Mouse (Mus musculus): Measurements from ENCODE around the gene Aox1. TPM values are rescaled to one million over a fixed set of nuclear protein-coding genes. Genes with fewer than 3 reads are reported as not detected.

Gene Aox1
- polyA plus RNA-seq, 1 experiment = 3.3 TPM

DNA sequence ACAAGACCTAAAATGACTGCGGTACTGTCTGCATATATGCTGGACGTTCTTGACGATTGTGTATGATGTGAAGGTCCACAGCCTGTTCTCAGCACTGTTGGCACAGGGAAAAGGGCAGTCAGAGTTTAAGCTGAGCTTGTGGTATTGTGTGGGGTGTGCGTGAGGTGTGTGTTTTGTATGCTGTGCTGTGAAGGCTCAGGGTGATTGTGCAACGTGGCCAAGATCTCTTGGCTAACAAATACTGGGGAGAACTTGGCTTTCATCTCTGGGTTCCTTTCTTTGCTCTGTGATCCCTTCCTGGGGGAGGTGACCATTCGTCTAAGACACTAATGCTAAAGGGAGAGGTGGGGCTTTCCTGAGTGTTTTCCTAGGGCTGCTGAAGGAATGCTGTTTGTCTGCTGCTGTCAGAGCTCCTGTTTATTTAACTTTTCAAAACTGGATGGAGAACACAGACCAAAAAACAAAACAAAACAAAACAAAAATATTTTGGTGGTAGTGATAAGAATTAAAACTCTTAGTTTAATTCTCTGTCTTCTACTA, 84.4 kb downstream of the Aox1 start:
- H3K27me3 ChIP-seq (ENCODE audit: control insufficient read depth, insufficient read depth, low read length) = no peaks in the 10 kb centered on the region
- no peak overlapping the region for H3K27ac ChIP-seq (ENCODE audit: control insufficient read depth, insufficient read depth, low read depth, low read length)
- H3K36me3 ChIP-seq (ENCODE audit: control insufficient read depth, insufficient read depth, low read length) = no peaks in the 10 kb centered on the region
- TF ChIP-seq POLR2A (IDR thresholded peaks at IDR 0.05; ENCODE audit: control insufficient read depth, low read depth, low read length) (no peak), CTCF (IDR thresholded peaks at IDR 0.05; ENCODE audit: control insufficient read depth, insufficient read depth, insufficient replicate concordance, low read depth, low read length) (no peak)
- no peak overlapping the region for H3K4me3 ChIP-seq (ENCODE audit: control insufficient read depth, low read depth, low read length)
- no peaks in the 10 kb centered on the region for H3K4me1 ChIP-seq (ENCODE audit: control insufficient read depth, insufficient read depth, low read length)

GRCm38 (mm10) chr1:58114666-58115375, 85.1 kb downstream of the Aox1 start:
- H3K27ac ChIP-seq (ENCODE audit: control insufficient read depth, insufficient read depth, low read depth, low read length) = no peak overlapping the region
- H3K4me3 ChIP-seq (ENCODE audit: control insufficient read depth, low read depth, low read length) = no peak overlapping the region
- no peaks in the 10 kb centered on the region for H3K36me3 ChIP-seq (ENCODE audit: control insufficient read depth, insufficient read depth, low read length)
- no peaks in the 10 kb centered on the region for H3K4me1 ChIP-seq (ENCODE audit: control insufficient read depth, insufficient read depth, low read length)
- no peak for TF ChIP-seq POLR2A (IDR thresholded peaks at IDR 0.05; ENCODE audit: control insufficient read depth, low read depth, low read length)
- no peak for TF ChIP-seq CTCF (IDR thresholded peaks at IDR 0.05; ENCODE audit: control insufficient read depth, insufficient read depth, insufficient replicate concordance, low read depth, low read length)
- H3K27me3 ChIP-seq (ENCODE audit: control insufficient read depth, insufficient read depth, low read length) = no peaks in the 10 kb centered on the region

DNA sequence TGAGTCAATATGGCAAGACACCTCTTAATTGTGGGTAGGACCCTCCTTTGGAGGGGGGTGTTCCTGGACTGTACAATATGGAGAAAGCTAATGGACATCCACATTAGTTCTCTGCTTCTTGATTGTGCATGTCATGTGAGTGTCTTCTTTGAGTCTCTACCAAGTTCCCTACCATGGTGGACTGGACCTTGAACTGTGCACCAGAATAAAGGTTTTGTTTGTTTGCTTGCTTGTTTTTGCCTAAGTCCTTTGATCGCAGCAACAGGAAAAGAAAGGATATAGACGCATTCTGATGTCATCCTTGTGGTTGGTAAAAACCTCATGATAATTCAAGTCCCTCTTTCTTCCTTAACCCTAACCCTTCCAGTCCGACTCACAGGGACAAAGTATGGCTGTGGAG, 88.5 kb downstream of the Aox1 start:
- H3K4me1 ChIP-seq (ENCODE audit: control insufficient read depth, insufficient read depth, low read length) = no peaks in the 10 kb centered on the region
- no peak overlapping the region for H3K27ac ChIP-seq (ENCODE audit: control insufficient read depth, insufficient read depth, low read depth, low read length)
- H3K4me3 ChIP-seq (ENCODE audit: control insufficient read depth, low read depth, low read length) = no peak overlapping the region
- TF ChIP-seq CTCF (IDR thresholded peaks at IDR 0.05; ENCODE audit: control insufficient read depth, insufficient read depth, insufficient replicate concordance, low read depth, low read length) = no peak
- no peak for TF ChIP-seq POLR2A (IDR thresholded peaks at IDR 0.05; ENCODE audit: control insufficient read depth, low read depth, low read length)
- no peaks in the 10 kb centered on the region for H3K27me3 ChIP-seq (ENCODE audit: control insufficient read depth, insufficient read depth, low read length)
- H3K36me3 ChIP-seq (ENCODE audit: control insufficient read depth, insufficient read depth, low read length) = no peaks in the 10 kb centered on the region

- Histone ChIP-seq H3K27me3 (ENCODE audit: control insufficient read depth, insufficient read depth, low read length) (no peaks in the 10 kb centered on the region), H3K4me1 (ENCODE audit: control insufficient read depth, insufficient read depth, low read length) (no peaks in the 10 kb centered on the region), H3K36me3 (ENCODE audit: control insufficient read depth, insufficient read depth, low read length) (no peaks in the 10 kb centered on the region), H3K4me3 (ENCODE audit: control insufficient read depth, low read depth, low read length) (peak overlapping the region; percentile 11; the same call in 1 of the 2 replicates), H3K27ac (ENCODE audit: control insufficient read depth, insufficient read depth, low read depth, low read length) (no peak overlapping the region)
- TF ChIP-seq POLR2A (IDR thresholded peaks at IDR 0.05; ENCODE audit: control insufficient read depth, low read depth, low read length) (no peak), CTCF (IDR thresholded peaks at IDR 0.05; ENCODE audit: control insufficient read depth, insufficient read depth, insufficient replicate concordance, low read depth, low read length) (no peak)
These were observed 95.2 kb downstream of the Aox1 start for GRCm38 (mm10) chr1:58124901-58125300.

- Histone ChIP-seq H3K4me3 (ENCODE audit: control insufficient read depth, low read depth, low read length) (no peak overlapping the region), H3K4me1 (ENCODE audit: control insufficient read depth, insufficient read depth, low read length) (no peaks in the 10 kb centered on the region), H3K27me3 (ENCODE audit: control insufficient read depth, insufficient read depth, low read length) (no peaks in the 10 kb centered on the region), H3K27ac (ENCODE audit: control insufficient read depth, insufficient read depth, low read depth, low read length) (no peak overlapping the region), H3K36me3 (ENCODE audit: control insufficient read depth, insufficient read depth, low read length) (no peaks in the 10 kb centered on the region)
- no peak for TF ChIP-seq CTCF (IDR thresholded peaks at IDR 0.05; ENCODE audit: control insufficient read depth, insufficient read depth, insufficient replicate concordance, low read depth, low read length)
- no peak for TF ChIP-seq POLR2A (IDR thresholded peaks at IDR 0.05; ENCODE audit: control insufficient read depth, low read depth, low read length)
These were observed 108.2 kb downstream of the Aox1 start for GRCm38 (mm10) chr1:58137891-58138290.

DNA sequence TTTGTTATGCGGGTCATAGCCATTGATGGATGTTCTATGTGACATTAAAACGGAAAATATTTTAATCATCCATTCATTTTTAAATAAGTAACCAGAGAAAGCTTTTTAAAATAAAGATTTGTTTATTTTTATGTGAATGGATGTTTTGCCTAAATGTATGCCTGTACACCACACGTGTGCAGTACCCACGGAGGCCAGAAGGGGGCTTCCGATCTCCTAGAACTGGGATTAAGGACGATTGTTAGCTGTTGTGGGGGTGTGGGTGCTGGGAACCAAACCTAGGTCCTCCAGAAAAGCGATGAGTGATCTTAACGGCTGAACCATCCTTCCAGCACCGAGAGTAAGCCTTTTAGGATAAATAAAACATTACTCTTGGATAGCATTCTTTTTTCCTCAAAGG, 109.3 kb downstream of the Aox1 start:
- no peak overlapping the region for H3K4me3 ChIP-seq (ENCODE audit: control insufficient read depth, low read depth, low read length)
- TF ChIP-seq POLR2A (IDR thresholded peaks at IDR 0.05; ENCODE audit: control insufficient read depth, low read depth, low read length) = no peak
- TF ChIP-seq CTCF (IDR thresholded peaks at IDR 0.05; ENCODE audit: control insufficient read depth, insufficient read depth, insufficient replicate concordance, low read depth, low read length) = peak; percentile 53; the same call in 1 of the 2 replicates
- H3K27me3 ChIP-seq (ENCODE audit: control insufficient read depth, insufficient read depth, low read length) = no peaks in the 10 kb centered on the region
- no peaks in the 10 kb centered on the region for H3K4me1 ChIP-seq (ENCODE audit: control insufficient read depth, insufficient read depth, low read length)
- no peak overlapping the region for H3K27ac ChIP-seq (ENCODE audit: control insufficient read depth, insufficient read depth, low read depth, low read length)
- H3K36me3 ChIP-seq (ENCODE audit: control insufficient read depth, insufficient read depth, low read length) = no peaks in the 10 kb centered on the region

DNA sequence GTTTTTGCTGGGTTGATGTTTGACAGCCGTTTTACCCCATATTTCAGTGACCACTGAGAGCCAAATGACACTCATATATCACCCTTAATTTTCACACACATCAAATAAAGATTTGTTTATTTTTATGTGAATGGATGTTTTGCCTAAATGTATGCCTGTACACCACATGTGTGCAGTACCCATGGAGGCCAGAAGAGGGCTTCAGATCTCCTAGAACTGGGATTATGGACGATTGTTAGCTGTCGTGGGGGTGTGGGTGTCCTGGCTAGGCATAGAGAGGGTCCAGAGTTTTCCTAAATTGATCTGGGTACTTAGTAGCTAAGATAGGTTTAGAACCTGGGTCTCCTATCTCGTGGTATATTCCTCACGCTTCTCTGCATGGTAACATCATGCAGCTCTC, 110.9 kb downstream of the Aox1 start:
- Histone ChIP-seq H3K27ac (ENCODE audit: control insufficient read depth, insufficient read depth, low read depth, low read length) (no peak overlapping the region), H3K36me3 (ENCODE audit: control insufficient read depth, insufficient read depth, low read length) (no peaks in the 10 kb centered on the region), H3K27me3 (ENCODE audit: control insufficient read depth, insufficient read depth, low read length) (no peaks in the 10 kb centered on the region), H3K4me1 (ENCODE audit: control insufficient read depth, insufficient read depth, low read length) (no peaks in the 10 kb centered on the region), H3K4me3 (ENCODE audit: control insufficient read depth, low read depth, low read length) (no peak overlapping the region)
- no peak for TF ChIP-seq CTCF (IDR thresholded peaks at IDR 0.05; ENCODE audit: control insufficient read depth, insufficient read depth, insufficient replicate concordance, low read depth, low read length)
- TF ChIP-seq POLR2A (IDR thresholded peaks at IDR 0.05; ENCODE audit: control insufficient read depth, low read depth, low read length) = no peak
